Mouse (Mus musculus): ENCODE data around the gene Plekha6.

DNA sequence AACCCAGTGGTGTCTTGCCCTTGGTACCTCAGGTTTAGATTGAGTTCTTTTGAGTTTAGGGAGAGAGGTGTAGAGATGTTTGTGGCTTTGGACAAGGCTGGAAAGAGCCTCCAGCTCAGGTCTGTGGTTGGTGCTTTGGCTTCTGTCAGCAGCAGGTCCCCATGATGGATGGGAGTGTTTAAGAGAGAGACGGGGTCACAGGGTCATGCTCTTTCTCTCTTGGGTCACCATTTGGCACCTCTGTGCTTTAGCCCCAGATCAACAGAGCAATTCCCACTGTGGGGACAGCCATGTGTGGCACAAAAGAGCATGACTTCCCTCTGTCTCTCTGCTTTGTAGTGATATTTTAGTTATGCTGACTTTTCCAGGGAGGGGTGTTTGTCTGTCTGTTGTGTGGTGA lies 55.1 kb downstream of the Plekha6 start:
- TF ChIP-seq CTCF (IDR thresholded peaks at IDR 0.05; ENCODE audit: control insufficient read depth, insufficient read depth, low read length) = no peak
- TF ChIP-seq POLR2A (IDR thresholded peaks at IDR 0.05; ENCODE audit: borderline replicate concordance, control insufficient read depth, low read depth, low read length) = no peak
